Mouse (Mus musculus): ENCODE data around the gene Sez6l.
"Not testable (repeated sequence)": the region's sequence is repeated elsewhere in the genome, so short reads cannot be mapped to it uniquely, and the experiment has no call there.

Sez6l gene

DNA sequence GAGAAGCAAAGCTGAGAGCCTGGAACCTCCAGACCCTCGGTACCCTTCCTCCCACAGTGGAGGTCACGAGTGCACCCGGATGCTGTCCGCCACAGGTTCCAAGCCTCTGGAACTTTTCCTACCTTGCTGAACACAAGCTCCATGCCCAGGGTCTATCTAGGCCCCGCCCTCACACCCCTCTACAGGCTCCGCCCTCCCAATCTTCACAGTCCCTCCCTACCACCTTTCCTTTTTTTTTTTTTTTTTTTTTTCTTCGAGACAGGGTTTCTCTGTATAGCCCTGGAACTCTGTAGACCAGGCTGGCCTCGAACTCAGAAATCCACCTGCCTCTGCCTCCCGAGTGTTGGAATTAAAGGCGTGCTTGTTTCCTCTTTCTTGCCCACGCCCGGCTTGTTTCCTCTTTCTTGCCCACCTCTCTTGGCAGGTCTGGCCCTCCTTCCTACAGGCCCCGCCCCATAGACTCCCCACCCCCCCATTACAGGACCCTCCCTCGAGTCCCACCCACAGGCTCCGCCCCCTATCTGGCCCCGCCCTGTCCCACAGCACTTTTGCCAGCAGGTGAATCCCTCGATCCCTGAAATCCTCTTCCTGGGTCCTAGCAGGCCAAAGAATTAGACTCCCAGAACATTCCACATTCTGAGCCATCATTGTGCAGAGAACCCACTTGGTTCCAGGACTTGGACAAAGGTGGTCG lies 128.1 kb downstream of the Sez6l start, which contains the start of gene Gm6588:
TSS of gene Gm6588 (plus strand) at position 680 of the 694 bp plus-strand sequence.
- DNase-seq (ENCODE audit: inconsistent age in 2 of 2, low spot score in 1 of 2) = no peak

DNA sequence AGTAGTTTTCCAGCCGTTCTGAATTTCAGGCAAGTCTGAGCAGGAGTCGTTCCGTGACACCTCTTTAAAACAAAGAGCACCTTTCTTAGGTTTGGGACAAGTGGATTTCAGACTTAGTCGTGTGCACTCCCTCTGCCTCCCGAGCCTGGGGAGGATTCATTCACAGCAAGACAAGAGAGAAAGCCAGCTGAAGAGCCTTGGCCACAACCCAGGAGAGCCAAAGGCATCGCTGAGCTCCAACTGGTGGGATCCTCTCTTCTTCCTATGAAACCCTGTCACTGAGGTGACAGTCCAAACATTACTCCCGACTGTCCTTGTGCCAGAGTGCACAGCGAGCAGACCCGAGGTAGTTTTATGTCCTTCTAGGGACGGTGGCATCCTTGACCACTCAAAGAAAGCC lies 138.4 kb downstream of the Sez6l start:
- no peak for DNase-seq (ENCODE audit: inconsistent age in 2 of 2, low spot score in 1 of 2)

DNA sequence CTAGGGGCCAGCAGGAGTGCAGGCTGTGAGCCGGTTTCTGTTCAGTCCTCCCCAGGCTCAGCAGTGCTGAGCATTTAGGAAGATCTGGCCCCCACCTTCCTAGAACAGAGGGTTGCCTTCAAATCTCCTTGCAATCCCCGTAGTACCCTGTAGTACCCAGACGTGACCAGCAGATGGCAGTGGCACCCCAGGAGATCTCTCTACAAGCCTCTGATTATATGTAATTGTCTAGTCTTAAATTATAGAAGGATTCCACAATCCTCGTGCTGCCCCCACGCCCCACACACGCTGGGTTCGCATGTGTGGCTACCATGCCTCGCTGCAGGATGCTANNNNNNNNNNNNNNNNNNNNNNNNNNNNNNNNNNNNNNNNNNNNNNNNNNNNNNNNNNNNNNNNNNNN lies 144.0 kb downstream of the Sez6l start:
- peak; percentile 62 to 91 for DNase-seq (ENCODE audit: inconsistent age in 2 of 2, low spot score in 1 of 2)

DNA sequence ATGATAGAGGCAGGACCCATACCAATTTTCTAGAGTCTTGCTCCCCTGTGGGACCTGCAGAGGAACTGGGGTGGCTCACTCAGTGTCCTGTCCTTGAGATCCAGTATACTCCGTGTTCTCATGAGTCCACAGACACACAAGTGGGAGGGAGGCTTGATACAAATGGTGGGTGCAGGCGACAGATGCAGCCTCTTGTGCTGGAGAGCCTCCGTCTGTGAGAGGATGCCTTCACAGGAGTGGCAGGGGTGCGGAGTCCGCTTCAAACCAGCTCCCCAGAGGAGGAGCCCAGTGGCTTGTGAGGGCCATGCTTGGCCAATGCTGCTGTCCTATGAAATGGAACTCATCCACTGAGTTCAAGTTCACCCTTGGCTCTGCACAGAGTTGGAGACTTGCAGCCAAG lies 145.0 kb downstream of the Sez6l start:
- DNase-seq (ENCODE audit: inconsistent age in 2 of 2, low spot score in 1 of 2) = no peak

DNA sequence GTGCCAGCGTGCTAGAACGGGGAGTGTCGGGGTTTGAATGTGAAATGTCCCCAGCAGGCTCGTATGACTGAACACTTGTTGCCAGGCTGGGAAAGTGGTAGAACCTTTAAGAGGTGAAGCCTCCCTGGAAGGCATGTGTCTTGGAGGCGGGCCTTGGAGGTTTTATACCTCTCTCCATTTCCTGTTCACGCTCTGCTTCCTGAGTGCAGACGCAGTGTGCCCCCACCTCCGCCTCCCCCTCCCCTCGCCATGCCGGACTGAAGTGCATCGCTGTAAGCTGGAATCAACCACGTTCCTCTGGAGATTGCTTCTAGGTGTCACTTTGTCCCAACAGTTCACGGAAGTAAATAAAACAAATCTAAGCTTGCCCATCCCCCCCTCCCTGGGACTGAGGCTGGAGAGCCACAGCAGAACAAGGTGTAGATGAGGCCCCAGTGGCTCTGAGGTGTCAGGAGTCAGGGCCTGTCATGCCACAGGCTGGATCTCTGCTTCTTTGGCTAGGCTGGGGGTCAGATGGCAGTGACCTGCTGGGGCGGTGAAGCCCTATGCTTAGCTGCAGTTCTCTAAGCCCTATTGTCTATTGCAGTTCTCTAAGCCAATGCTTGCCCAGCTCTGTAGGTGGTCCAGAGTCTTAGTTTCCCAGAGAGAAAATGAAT lies 145.7 kb downstream of the Sez6l start:
- no peak for DNase-seq (ENCODE audit: inconsistent age in 2 of 2, low spot score in 1 of 2)

DNA sequence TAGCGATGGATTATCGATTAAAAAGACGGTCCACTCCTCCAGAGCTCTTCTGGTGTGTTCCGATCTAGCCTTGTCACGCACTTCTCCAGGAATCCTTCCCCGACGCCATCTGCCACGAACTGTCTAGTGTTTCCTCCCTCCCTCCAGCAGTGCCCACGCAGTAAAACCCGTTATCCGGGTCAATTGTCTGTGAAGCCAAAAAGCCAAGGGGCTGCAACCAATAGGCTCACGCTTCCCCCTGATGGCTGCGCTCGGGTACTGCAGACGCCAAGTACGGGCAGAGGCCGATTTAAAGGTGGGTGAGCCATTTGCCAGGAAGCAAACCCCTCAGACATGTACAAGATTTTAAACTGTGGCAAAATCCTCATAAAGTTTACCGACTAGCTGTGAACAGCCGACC lies 148.0 kb downstream of the Sez6l start:
- peak; percentile 46 to 86 for DNase-seq (ENCODE audit: inconsistent age in 2 of 2, low spot score in 1 of 2)

DNA sequence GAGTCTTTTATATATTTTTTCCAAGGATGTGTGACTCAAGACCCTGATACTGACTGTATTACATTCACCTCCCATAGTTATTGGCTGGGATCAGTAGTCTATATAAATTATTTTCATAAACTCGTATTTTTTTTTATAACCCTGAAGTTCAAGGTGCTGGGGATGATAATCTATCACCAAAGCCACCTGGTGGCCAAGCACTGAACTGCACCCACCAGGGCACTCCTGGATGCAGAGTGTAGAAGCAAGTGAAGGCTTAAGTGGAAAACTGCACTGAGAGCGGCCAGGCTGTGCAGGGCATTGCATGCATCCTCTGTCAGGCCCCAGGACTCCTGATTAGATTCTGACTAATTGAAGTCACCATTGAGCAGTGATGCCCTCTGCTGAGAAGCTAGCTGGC lies 149.7 kb downstream of the Sez6l start:
- peak; percentile 43 to 83 for DNase-seq (ENCODE audit: inconsistent age in 2 of 2, low spot score in 1 of 2)

DNA sequence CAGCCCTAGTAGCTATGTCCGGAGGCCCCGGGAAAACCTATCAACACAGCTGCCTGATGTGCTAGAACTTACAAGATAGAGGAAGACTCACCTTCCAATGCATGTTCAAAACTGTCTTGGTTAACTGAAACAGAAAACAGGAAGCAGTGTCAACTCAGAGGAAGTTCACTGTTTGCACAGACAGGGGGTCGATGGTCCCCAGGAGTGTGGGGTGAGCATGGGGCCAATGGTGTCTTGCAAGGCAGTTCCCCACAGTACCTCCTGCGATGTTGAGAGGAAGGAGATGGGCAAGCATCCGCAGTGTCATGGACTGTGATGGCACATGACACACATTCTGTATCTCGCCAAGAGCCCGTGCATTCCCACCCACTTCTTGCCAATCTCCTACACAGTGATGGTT lies 150.3 kb downstream of the Sez6l start:
- DNase-seq (ENCODE audit: inconsistent age in 2 of 2, low spot score in 1 of 2) = no peak

DNA sequence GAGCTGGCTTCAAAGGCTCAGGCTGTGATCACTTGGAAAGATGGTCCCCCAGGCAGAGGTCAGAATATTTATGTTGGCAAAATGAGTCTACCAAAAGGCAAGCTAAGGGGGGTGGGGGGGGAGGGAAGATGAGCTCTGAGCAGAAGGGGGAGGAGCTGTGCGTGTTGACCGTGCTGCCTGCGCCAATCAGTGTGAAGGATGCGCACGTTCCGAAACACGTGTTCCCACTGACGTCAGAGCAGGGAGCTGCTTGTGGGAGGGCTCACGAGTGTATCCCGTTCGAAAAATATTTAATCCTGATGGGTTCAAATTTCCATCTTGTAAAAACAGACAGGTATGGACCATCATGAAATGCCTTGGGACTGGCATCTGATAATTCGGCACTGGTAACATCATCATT lies 157.4 kb downstream of the Sez6l start:
- DNase-seq (ENCODE audit: inconsistent age in 2 of 2, low spot score in 1 of 2) = no peak

DNA sequence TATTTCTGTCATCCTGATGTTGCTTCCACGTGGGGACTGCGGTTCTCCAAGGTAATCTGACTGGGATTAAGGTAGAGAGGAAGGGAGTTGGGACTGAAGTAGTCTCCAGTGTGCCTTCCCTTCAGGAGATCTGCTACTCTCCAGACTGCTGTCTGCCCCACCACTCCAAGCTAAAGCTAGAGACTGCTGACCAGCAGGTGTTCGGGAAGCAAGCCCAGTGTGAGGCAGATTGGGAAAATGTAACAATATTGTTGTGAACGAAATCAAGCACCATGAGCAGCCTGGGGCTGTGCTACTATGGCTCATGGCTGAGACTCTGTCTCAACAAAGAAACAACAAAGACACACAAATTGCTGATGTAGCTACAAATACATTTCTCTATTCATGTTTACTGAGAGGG lies 159.0 kb downstream of the Sez6l start:
- DNase-seq (ENCODE audit: inconsistent age in 2 of 2, low spot score in 1 of 2) = no peak

DNA sequence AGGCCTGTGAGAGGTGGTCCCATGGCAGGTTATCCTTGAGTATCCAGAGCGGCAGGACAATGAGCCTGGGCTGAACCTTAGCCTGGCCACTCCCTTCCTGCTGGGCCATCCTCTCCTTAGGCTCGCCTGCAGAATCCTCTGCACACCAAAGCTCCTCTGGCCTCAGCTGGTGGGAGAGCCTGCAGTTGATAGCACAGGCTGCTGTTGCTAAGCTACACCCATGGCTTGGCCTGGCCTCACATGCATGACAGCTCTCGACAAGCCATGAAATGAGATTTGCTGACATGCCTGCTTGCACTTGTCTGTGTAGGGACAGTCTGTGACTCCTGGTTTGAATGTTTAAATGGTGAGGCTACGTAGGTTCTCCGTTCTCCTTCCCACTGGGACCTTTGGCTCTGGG lies 160.3 kb downstream of the Sez6l start:
- no peak for DNase-seq (ENCODE audit: inconsistent age in 2 of 2, low spot score in 1 of 2)

DNA sequence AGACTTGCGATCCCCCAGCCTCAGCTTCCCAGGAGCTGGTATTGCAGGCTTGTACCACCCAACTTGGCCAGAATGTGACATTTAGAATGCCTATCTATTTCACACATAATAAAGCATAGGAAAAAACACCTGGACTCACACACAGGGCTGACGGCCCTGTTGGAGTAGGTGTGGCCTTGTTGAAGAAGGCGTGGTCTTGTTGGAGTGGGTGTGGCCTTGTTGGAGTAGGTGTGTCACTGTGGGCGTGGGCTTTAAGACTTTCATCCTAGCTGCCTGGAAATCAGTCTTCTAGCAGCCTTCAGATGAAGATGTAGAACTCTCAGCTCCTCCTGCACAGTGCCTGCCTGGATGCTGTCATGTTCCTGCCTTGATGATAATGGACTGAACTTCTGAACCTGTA lies 164.2 kb downstream of the Sez6l start:
- DNase-seq (ENCODE audit: inconsistent age in 2 of 2, low spot score in 1 of 2) = not testable (repeated sequence)

DNA sequence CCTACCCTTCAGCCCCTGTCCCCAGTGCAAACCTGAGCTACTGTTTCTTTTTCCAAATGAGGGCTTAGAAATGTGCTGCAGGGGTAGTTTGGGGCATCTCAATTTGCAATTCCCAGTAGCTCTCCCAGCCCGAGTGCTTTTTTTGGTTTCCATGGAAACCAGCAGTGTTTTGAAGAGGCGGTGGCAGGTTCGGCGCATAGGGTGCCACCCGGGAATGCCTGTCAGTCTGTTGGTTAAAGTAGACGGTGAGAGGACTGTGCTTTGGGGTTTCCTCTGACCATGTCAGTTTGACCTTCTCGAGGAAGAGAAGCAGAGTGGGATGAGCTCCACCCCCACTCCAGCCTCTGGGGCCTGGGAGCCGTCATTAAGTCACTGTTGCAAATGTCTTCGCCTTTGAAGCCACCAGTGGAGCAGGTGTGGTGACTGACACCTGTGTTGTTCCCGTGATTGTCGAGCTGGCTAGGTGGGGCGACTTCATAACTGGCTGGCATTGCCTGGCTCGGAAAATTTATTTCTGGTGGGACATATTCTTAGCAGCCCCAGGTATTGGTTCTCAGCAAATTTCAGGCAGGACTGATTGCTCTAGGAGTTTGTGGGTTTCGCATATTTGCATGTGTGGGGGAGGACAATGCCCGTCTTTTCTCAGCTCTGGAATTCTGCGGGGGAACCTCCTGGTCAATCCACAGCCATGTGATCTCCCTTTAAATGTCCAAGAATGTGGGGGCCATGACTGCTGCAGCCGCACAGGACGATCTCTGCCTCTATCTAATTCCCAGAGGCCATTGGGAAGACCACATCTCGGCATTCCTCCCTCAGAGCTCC lies 165.3 kb downstream of the Sez6l start:
- peak in 1 of 2 experiments; percentile 38 for DNase-seq (ENCODE audit: inconsistent age in 2 of 2, low spot score in 1 of 2)

DNA sequence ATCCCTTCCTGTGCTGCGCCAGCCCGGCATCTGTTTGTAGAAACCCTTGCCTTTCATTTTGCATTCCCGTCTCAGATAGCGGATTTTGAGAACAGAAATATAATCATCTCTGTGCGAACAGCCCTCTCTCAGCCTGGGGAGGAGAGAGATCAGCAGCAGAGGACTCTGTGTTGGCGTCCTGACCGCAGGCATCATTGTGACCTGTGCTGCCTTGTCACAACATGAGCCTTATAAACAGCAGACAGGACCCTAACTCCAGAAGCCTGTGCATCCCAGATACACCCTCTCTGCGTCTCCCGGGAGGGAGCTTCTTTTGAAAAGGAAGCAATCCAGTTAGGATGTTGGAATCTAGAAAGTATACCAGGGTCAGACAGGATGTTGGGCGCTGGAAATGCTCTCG lies 165.9 kb downstream of the Sez6l start:
- DNase-seq (ENCODE audit: inconsistent age in 2 of 2, low spot score in 1 of 2) = no peak

DNA sequence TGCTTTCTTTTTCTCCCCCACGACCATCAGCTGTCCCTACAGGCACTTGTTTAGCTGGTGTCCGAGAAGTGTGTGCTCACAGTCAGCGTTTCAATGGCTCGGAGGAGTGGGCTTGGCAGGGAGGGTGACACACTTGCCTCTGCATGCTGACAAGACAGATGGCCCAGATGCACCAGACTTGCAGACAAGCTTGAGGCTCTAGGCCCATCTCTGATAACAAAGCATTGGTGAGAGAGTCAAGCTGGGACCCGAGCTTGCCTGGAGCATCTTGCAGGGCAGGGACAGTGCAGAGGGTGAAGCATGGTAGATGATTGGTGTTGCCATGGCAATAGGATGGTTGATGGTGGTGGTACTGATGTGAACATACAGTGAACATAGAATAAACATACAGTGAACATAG lies 167.7 kb downstream of the Sez6l start:
- no peak for DNase-seq (ENCODE audit: inconsistent age in 2 of 2, low spot score in 1 of 2)

DNA sequence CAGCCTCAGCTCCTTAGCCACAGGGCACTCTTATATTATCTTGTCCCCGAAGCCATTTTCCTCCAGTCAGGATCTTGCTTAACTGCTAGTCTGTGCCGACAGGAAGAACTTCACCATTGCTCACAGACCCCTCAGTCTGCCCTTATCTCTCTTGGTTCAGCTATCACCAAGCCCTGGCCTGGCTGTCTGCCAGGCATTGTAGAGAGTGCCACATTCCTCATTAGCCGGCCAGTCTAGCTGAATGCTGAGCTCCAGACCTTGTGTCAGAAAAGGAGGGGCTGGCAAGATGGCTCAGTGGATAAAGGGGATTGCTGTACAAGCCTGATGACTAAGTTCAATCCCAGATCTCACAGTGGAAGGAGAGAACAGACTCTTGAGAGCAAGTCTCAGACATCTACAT lies 171.0 kb downstream of the Sez6l start:
- DNase-seq (ENCODE audit: inconsistent age in 2 of 2, low spot score in 1 of 2) = no peak

DNA sequence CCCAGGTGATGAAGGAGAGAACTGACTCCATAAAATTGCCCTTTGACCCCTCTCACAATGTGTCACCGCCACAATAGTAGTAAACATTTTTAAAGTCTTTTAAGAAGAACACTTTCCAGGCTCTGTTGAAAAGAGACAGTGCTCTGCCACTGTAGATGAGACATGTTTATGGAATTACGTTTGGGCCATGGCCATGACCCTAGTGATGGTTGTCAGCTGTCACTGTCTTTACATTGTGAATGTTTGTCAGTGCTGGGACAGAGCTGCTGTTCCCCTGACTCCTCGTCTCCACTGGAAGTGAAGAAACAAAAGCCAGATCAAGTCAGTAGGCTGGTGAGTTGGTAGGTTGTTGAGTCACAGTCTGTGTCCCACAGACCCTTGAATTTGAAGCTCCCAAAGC lies 174.5 kb downstream of the Sez6l start:
- DNase-seq (ENCODE audit: inconsistent age in 2 of 2, low spot score in 1 of 2) = no peak

DNA sequence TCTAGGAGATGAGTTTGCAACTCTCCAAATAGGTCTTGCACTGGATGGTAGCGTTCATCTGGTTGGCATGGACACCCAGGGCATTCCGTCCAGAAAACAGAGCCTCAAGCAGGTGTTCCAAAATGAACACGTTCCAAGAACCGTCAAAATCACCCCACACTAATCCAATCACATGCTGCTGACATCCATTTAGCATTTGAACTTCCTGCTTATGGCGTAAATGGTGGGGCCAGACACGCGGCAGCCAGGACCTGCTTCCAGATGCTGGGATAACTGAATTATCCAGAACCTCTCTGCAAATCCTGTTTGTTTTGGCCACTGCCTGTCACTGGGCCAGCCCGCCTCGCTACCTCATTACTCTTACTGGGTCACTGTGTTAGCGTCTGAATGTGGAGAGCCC lies 177.7 kb downstream of the Sez6l start:
- peak; percentile 37 to 56 for DNase-seq (ENCODE audit: inconsistent age in 2 of 2, low spot score in 1 of 2)

DNA sequence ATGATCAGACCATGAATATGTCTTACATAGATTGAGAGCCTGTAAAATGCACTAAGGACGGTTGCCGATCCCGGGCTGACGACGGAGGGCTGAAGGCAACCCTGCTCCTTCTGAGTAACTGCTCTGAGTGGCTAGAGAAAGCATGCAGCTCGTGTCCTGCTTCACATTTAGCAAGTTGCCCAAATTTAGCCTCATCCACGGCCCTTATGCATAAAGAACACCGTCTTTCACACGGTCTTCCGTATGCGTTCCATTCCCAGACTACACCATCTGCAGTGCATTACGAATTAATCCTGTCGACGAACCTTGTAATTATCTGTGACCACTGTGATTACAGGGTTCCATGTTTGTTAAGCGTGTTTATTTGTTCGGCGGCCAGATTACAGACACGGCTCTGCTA lies 180.9 kb downstream of the Sez6l start:
- DNase-seq (ENCODE audit: inconsistent age in 2 of 2, low spot score in 1 of 2) = no peak

DNA sequence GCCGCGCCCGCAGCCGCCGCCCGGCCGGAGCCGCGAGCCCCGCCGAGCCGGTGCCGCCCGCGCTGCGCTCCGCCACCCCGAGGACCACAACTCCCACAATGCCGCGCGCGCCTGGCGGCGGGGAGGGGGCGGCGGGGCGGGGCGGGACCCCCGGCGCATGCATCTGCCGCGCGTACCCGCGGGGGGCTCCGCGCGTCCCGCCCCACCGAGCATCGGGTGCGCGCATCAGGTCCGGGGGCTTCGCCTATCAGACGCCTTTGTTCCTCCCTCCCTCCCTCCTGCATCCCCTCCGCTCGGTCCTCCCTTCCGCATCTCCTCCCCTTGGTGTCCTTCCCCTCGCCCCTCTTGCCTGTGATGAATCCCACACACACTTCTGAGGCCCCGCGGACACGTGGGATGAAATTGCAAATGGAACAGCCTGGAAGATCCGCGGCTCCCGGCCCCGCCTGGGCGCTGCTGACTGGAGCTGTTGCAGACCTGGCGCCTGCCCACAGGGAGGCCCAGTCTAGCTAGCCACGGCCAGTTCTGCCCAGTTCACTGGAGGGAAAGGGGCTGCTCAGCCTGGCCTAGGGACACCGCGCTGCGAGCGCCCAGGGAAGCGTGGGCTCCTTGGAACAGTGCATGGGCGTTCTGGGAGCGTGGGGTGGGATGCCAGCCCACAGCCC lies 182.1 kb downstream of the Sez6l start, which contains the start of gene Asphd2:
TSS of gene Asphd2 (minus strand) at position 88 of the 665 bp plus-strand sequence.
- peak in 1 of 2 experiments; percentile 60 for DNase-seq (ENCODE audit: inconsistent age in 2 of 2, low spot score in 1 of 2)

DNA sequence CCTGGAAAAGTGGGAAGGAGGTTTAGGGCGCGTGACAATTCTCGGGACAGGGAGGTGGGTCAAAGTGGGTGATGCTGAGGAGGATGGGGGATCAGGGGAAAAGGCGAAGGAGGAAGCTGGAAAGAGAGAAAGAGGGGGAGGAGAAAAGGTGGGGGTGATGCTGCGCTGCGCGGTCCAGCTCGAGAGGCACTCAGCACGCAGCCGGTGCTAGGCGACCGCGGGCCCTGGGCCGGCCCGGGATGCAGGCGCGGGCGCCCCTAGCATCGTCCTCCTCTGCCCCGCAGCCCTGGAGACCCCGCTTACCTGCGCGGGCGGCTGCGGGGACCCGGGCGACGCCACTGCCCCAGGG lies 182.6 kb downstream of the Sez6l start:
- DNase-seq (ENCODE audit: inconsistent age in 2 of 2, low spot score in 1 of 2) = no peak

Data from adrenal gland, adult (tissue).